Mouse (Mus musculus): ENCODE measurements at regions not wholly inside any gene's neighbourhood (a gene's known extent, or its start where the extent isn't known, plus 50 kb on each side); places are given as distances from the start of the nearest gene placed in this dataset.

- peak; percentile 75 for DNase-seq (ENCODE audit: inconsistent ontology term)
Observed at GRCm38 (mm10) chr4:31493087-31493511, 470.8 kb upstream of the Map3k7 start.

DNA sequence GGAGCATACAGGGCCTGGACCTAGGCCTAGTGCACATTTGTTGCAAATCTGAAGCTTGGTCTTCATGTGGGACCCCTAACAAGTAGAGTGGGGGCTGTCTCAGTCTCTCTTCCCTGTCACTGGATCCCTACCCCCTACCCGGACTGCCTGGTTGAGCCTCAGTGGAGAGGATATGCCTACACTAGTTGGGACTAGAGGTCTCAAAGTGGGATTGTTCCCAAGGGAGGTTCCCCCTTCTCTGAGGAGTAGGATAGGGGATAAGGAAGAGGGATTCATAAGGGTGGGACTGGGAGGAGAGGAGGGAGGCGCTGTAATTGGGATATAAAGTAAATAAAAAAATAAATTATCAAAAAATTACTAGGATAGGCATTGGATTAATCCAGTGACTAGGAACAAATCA is 464.0 kb upstream of the Map3k7 start:
- DNase-seq (ENCODE audit: inconsistent ontology term), result no peak

DNA sequence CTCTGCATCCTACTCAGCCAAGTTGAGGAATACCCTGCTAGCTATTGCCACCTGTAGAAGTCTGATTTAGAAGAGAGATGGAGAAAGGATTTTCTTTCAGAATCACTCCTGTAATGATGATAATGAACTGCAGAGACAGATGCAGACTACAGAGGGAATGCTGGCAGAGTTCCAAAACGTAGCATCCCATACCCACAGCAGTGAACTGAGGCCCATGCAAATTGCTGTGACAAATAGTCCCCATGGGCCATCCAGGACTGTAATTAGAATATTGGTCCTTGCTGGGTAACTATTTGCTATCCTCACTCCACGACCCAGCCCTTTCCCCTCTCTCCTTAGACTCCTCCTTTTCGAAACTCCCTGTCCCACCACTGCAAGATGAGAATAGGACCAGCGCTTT is 463.5 kb upstream of the Map3k7 start:
- no peak for DNase-seq (ENCODE audit: inconsistent ontology term)

DNA sequence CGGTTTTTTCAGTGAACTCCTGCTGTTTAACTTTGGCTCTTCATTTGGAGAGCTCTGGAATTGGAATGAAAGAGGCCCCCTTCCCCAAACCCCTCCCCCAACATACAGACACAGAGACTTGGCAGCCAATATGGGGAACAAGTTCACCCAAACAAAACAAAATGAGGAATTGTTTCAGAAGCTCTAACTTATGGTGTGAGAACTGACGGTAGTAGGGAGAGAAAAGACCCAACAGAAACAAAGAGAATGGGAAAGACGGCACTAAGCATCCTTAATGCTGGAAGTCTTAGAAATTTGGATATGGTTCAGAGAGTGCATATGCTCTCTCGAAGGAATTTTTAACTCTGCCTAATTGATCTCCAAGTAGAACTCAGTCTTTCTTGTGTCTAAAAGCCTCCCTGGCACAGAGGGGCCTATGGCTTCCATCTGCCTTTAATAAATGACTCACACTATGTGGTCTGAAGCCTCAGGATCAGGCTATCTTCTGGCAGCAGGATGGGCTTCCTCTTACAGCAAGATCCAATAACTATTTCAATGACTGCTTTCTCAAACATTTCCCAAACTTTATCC is 438.2 kb upstream of the Map3k7 start:
- DNase-seq (ENCODE audit: inconsistent ontology term), result peak; percentile 22

DNA sequence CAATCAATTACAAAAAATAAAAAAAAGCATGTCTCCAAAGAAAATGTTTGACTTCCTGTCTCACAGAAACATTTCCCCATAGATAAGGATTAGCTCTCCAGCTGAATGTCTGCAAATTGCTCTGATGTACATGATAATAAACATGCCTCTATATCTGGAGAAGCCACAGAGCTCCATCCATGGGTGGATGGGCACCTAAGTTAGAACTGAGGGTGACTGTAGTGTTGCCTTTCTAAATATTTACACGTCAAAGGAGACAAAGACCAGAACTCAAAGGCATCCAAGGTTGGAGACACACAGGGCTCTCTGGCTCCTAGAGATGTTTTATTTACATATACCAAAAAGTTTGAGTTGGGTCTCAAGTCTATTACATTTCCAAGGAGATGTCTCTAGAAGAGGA is 427.1 kb upstream of the Map3k7 start:
- no peak for DNase-seq (ENCODE audit: inconsistent ontology term)

DNA sequence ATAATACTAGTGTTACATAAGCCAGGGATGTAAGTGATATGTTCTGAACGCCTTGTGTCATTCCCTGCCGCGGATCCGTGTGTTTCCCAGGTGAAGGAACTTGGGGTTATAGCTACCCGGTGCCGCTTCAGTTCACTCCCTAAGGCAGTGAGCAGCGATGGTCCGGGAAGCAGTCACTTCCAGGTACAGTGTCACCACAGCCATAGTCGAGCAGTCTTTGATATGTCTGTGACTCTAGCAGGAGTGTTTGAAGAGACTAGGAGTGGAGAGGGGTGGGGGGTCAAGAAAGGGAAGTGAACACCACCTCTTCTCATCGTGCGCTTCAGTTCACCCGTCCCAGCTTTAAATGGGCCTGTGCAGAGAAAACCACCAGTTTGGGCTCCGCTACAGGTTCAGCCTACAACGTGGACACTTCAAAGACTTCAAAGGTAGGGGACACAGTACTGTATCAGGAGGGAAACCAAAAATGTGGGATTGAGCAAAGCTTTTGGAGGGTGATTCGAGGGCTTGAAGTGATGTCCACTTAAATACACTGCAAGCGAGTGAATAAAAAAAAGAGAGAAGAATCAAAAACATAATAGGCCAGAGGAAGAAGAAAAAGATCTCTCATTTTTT is 410.0 kb upstream of the Map3k7 start:
- no peak for DNase-seq (ENCODE audit: inconsistent ontology term)

GRCm38 (mm10) chr4:31555077-31555476 is 408.8 kb upstream of the Map3k7 start:
- no peak for DNase-seq (ENCODE audit: inconsistent ontology term)

DNA sequence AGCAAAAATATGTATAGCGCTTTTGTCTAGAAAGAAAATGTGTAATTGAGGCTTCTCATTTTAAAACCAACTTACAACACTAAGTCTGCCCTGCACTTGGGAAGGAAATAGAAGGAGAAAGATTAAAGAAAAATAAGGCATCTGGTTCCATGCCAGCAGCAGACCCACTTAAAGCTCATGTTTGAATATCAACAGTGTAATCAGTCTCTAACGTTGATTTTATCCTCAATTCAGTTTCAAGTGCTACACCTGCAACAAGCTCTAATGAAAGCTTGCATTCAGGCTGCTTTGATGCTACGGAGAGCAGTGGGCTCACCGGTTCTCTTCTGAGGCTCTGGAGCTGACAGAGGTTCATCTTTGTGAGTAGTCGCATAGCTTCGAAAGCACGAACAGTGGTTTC is 406.6 kb upstream of the Map3k7 start:
- DNase-seq (ENCODE audit: inconsistent ontology term), result no peak

DNA sequence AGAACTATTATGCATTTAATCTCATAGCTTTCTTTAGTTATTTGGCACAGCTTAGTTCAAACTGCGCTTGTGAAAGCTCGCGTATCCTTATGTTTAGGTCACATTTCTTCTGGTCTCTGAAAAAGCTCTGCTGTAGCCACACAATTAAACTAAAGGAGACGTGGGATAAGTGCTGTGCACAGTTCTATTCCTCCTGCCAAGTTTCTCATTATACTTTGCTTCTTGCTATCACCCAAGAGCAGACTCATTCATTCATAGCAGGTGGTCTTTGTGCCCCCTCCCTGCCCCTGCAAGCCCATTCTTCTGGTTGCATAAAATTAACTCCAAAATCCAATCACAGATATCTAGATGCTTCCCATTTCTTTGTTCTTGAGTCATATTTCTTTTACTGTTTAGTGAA is 403.6 kb upstream of the Map3k7 start:
- no peak for DNase-seq (ENCODE audit: inconsistent ontology term)

GRCm38 (mm10) chr4:31561183-31561582 is 402.7 kb upstream of the Map3k7 start:
- DNase-seq (ENCODE audit: inconsistent ontology term), result no peak

GRCm38 (mm10) chr4:31561823-31562222 is 402.1 kb upstream of the Map3k7 start:
- DNase-seq (ENCODE audit: inconsistent ontology term), result peak; percentile 41

GRCm38 (mm10) chr4:31566158-31566557 is 397.7 kb upstream of the Map3k7 start:
- DNase-seq (ENCODE audit: inconsistent ontology term), result no peak

DNA sequence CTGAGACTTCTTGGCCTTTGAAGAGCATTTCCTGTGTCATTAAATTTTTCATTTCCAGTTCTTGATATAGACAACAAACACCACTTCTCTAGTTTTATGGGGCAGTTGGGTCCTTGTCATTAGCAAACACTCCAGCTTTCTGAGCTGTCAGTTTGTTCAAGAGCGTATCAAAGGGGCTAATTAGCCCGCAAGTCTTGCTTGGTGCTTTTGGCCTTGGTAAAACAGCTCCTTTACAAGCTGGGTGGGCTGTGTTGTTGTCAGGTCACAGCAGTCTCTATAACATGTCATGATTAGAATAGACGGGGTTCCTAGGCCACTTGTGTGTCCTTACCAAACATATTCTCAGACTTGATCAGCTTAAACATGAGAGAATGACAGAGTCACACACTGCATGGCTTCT is 397.1 kb upstream of the Map3k7 start:
- no peak for DNase-seq (ENCODE audit: inconsistent ontology term)

DNA sequence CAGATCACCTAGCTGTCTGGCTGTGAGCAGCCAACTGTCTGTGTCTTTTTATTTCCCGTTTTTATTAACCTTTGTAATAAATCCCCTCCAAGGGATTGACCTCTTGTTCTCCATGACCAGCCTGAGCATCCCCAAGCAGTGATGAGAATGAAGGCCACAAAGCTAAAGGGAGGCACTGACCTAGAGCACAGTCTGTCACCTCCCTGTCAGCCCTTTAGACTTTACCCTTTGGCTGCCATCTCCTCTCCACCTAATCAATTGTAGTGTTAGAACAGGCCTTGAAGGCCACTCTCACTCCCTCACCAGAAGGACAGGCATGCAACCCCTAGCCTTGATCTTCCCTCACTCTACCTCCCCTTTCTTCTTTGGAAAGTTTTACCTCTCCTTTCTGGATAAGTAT is 394.2 kb upstream of the Map3k7 start:
- no peak for DNase-seq (ENCODE audit: inconsistent ontology term)

DNA sequence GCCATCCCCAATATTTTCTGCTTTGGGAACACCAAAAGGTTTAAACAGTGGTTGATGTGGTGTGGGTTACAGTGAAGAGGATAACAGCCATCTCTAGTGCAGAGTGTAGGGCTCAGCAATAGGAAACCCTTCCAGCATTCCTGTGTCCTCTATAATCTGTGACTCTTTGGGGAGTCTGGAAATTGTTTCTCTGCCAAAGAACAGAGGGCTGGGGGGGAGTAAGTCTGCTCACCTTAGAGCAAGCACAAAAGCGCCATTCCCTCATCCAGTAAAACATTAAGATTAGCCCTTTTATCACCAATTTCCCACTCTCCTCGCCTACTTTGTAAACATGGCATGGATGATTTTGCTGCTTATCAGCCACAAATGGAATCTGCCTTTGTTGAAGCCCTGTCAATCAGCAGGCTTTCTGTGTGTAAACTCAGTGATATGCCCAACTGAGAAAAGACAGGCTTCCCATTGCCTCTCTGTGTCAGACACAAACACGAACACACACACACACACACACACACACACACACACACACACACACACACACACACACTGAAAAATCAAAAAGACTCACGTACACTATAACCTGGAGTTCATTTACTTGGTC is 386.8 kb upstream of the Map3k7 start:
- peak; percentile 30 for DNase-seq (ENCODE audit: inconsistent ontology term)

GRCm38 (mm10) chr4:31583495-31583894 is 380.4 kb upstream of the Map3k7 start:
- no peak for DNase-seq (ENCODE audit: inconsistent ontology term)

GRCm38 (mm10) chr4:31584171-31584570 is 379.7 kb upstream of the Map3k7 start:
- no peak for DNase-seq (ENCODE audit: inconsistent ontology term)

DNA sequence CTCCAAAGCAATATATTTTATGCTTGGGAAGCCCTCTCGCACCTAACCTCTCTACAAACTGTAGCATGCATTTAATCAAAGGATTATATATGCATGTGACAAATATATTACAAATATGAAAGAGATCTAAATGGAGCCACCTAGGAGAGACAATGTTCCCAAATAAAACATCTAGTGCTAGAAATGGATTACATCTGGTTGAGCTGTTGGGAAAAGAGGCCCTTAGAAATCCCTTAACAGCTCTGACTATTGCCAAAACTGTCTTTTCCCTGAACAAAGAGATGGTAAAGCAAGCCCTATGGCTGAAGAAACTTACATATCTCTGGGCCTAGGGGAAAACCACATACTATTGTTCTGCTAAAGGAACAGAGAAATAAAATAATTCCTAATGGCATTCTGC is 369.8 kb upstream of the Map3k7 start:
- no peak for DNase-seq (ENCODE audit: inconsistent ontology term)

- DNase-seq (ENCODE audit: inconsistent ontology term), result no peak
Observed at GRCm38 (mm10) chr4:31601536-31601935, 362.4 kb upstream of the Map3k7 start.

- no peak for DNase-seq (ENCODE audit: inconsistent ontology term)
Observed at GRCm38 (mm10) chr4:31603776-31604175, 360.1 kb upstream of the Map3k7 start.

- DNase-seq (ENCODE audit: inconsistent ontology term), result no peak
Observed at GRCm38 (mm10) chr4:31608811-31609210, 355.1 kb upstream of the Map3k7 start.

DNA sequence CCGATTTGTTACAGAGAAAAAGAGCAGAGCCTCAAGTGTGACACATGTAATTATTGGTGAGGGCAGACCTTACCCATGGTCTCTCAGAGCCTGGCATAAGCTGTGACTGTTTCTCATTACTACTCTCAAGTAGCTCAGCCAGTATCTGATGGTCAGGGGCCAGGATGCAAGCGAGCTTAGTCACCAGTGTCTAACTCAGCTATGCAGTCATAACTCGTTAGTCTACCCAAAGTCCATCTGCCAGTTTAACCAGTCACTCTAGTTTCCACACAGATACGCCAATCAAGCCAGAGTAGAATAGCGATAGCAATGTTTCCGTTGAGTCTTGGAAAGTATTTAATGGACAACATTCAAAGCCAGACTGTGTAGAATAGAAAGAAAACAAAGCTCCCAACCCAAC is 354.3 kb upstream of the Map3k7 start:
- peak; percentile 74 for DNase-seq (ENCODE audit: inconsistent ontology term)

- DNase-seq (ENCODE audit: inconsistent ontology term), result peak; percentile 56
Observed at GRCm38 (mm10) chr4:31612147-31612824, 351.6 kb upstream of the Map3k7 start.
